8 mouse cellular contexts compared by ENCODE assay signal in genomic region chr8:71700493-71701269, GRCm38 (mm10). TPM values are rescaled to one million over a fixed set of nuclear protein-coding genes. Genes with fewer than 3 reads are reported as not detected.
DNase-seq lines count a peak whose midpoint lies in the region; ATAC-seq lines count a peak whose summit lies in the region.

No protein-coding gene starts in this region.

- peaks cover 46% of the 10 kb centered on the region for H3K4me1 ChIP-seq in liver, embryonic 12.5 days
- H3K4me1 ChIP-seq in neural tube, embryonic 12.5 days, result peaks cover 8% of the 10 kb centered on the region; the same call in 1 of the 2 replicates

- intact Hi-C loops in heart, postnatal 36 days (cut with DNase I), result loop anchor here (2.0 kb wide), 1 partner anchor 24 kb away; the partner anchor contains the start of gene Jak3

- ATAC-seq in liver, embryonic 12.5 days, result no peak
- peak; percentile 27; the same call in 1 of the 2 replicates for ATAC-seq in neural tube, embryonic 12.5 days (ENCODE audit: low FRiP score, low read depth)

- DNase-seq in urinary bladder, postnatal 14 days (ENCODE audit: low spot score), result peak; percentile 24
- DNase-seq in urinary bladder, postnatal 4 days (ENCODE audit: low spot score in 2 of 2), result no peak
- DNase-seq in heart, postnatal 36 days, result peak; percentile 44 to 58
- DNase-seq in left cerebral cortex, adult 9 months (ENCODE audit: low spot score in 2 of 2), result no peak
- no peak for DNase-seq in cerebellum, adult 9-10 months
- no peak for DNase-seq in ovary, postnatal 10 days (ENCODE audit: low spot score)

- 11% methylated on average over 29 of the region's 29 CpGs for WGBS in liver, embryonic 12.5 days (ENCODE audit: insufficient replicate concordance)
- WGBS in neural tube, embryonic 12.5 days, result 9% methylated on average over 29 of the region's 29 CpGs

- no peaks in the 10 kb centered on the region for H3K9me3 ChIP-seq in liver, embryonic 12.5 days (replicated peaks)
- no peaks in the 10 kb centered on the region for H3K9me3 ChIP-seq in neural tube, embryonic 12.5 days

- peak overlapping the region; percentile 33; the same call in 1 of the 2 replicates for H3K9ac ChIP-seq in liver, embryonic 12.5 days
- H3K9ac ChIP-seq in neural tube, embryonic 12.5 days, result no peak overlapping the region

- H3K4me3 ChIP-seq in liver, embryonic 12.5 days, result peak overlapping the region; percentile 54
- H3K4me3 ChIP-seq in neural tube, embryonic 12.5 days, result no peak overlapping the region

- no peak overlapping the region for H3K27ac ChIP-seq in liver, embryonic 12.5 days
- H3K27ac ChIP-seq in neural tube, embryonic 12.5 days, result no peak overlapping the region

- peak overlapping the region; percentile 75 for H3K4me2 ChIP-seq in liver, embryonic 12.5 days
- peak overlapping the region; percentile 14; the same call in 1 of the 2 replicates for H3K4me2 ChIP-seq in neural tube, embryonic 12.5 days (replicated peaks)

- H3K36me3 ChIP-seq in liver, embryonic 12.5 days, result no peaks in the 10 kb centered on the region
- H3K36me3 ChIP-seq in neural tube, embryonic 12.5 days, result no peaks in the 10 kb centered on the region

- H3K27me3 ChIP-seq in liver, embryonic 12.5 days (replicated peaks), result peaks cover 91% of the 10 kb centered on the region
- peaks cover 70% of the 10 kb centered on the region for H3K27me3 ChIP-seq in neural tube, embryonic 12.5 days (replicated peaks)

RNA-seq across cellular contexts. Expression of gene B3gnt3, which starts 0.9 kb away (rescaled TPM):
- 1 to 10 TPM; 6.5 to 7.5 TPM for total RNA-seq in heart, postnatal 36 days (2021)
- polyA plus RNA-seq in liver, embryonic 12.5 days (2016; fragmentation: Nextera tagmentation; extraction: Ambion mirVana), result 3.6 and 4.2 TPM in 2 replicates
- 0.54 and 0.67 TPM in 2 replicates for polyA plus RNA-seq in neural tube, embryonic 12.5 days (2016; fragmentation: Nextera tagmentation; extraction: Ambion mirVana)

RNA-seq across cellular contexts. Expression of gene Insl3, which starts 11.7 kb away (rescaled TPM):
- total RNA-seq in heart, postnatal 36 days (2021), result 1 to 10 TPM; 3.8 to 4.7 TPM
- polyA plus RNA-seq in liver, embryonic 12.5 days (2016; fragmentation: Nextera tagmentation; extraction: Ambion mirVana), result 1.5 and 2.1 TPM in 2 replicates
- 1.2 TPM in 1 of 2 replicates, not detected in the other for polyA plus RNA-seq in neural tube, embryonic 12.5 days (2016; fragmentation: Nextera tagmentation; extraction: Ambion mirVana)

RNA-seq across cellular contexts. Expression of gene Jak3, which starts 24.6 kb away (rescaled TPM):
- total RNA-seq in heart, postnatal 36 days (2021), result 1 to 10 TPM; 8.2 to 8.6 TPM
- polyA plus RNA-seq in liver, embryonic 12.5 days (2016; fragmentation: Nextera tagmentation; extraction: Ambion mirVana), result 9.2 and 10.4 TPM in 2 replicates
- polyA plus RNA-seq in neural tube, embryonic 12.5 days (2016; fragmentation: Nextera tagmentation; extraction: Ambion mirVana), result 3.8 and 4.2 TPM in 2 replicates

RNA-seq across cellular contexts. Expression of gene Fcho1, which starts 24.8 kb away (rescaled TPM):
- 1 to 10 TPM in 1 of 2 experiments, under 1 TPM in 1; 0.56 to 1.2 TPM for total RNA-seq in heart, postnatal 36 days (2021)
- 19.5 and 20.6 TPM in 2 replicates for polyA plus RNA-seq in liver, embryonic 12.5 days (2016; fragmentation: Nextera tagmentation; extraction: Ambion mirVana)
- 34.4 and 38.4 TPM in 2 replicates for polyA plus RNA-seq in neural tube, embryonic 12.5 days (2016; fragmentation: Nextera tagmentation; extraction: Ambion mirVana)

RNA-seq across cellular contexts. Expression of gene Unc13a, which starts 29.1 kb away (rescaled TPM):
- total RNA-seq in heart, postnatal 36 days (2021), result under 1 TPM; 0.49 to 0.64 TPM
- polyA plus RNA-seq in liver, embryonic 12.5 days (2016; fragmentation: Nextera tagmentation; extraction: Ambion mirVana), result 0.22 and 0.31 TPM in 2 replicates
- polyA plus RNA-seq in neural tube, embryonic 12.5 days (2016; fragmentation: Nextera tagmentation; extraction: Ambion mirVana), result 16.3 and 16.7 TPM in 2 replicates

Comparison
In these comparisons a context has a peak if more than half of its experiments do, and no peak if none do; other contexts are left out.
1. DNase-seq: peak in urinary bladder, postnatal 14 days (single experiment) and heart, postnatal 36 days (2 of 2); none in urinary bladder, postnatal 4 days (0 of 2), left cerebral cortex, adult 9 months (0 of 2), cerebellum, adult 9-10 months (single experiment) and ovary, postnatal 10 days (single experiment).